Mouse (Mus musculus) brain, embryonic 14.5 days (tissue): ENCODE results near the gene S100a11. TPM values are rescaled to one million over a fixed set of nuclear protein-coding genes. Genes with fewer than 3 reads are reported as not detected.
"Not testable (repeated sequence)": the region's sequence is repeated elsewhere in the genome, so short reads cannot be mapped to it uniquely, and the experiment has no call there.

Experiments
- DNase-seq: peaks from one replicate; pipeline ENCODE4 v3.0.0-alpha.2; 2011; ENCODE audit warnings: low read depth
- CTCF ChIP-seq: fragments of 200-500 bp; IDR thresholded peaks from 2 replicates; pipeline ENCODE4 v1.5.1; 2012; ENCODE audit warnings: inconsistent platforms, mild to moderate bottlenecking, moderate library complexity, borderline replicate concordance; ENCODE audit not compliant: insufficient read depth, insufficient read length; ENCODE audit errors: extremely low read depth
- POLR2A ChIP-seq: fragments of 200-500 bp; IDR thresholded peaks from 2 replicates; pipeline ENCODE4 v1.6.1; 2012; ENCODE audit warnings: mild to moderate bottlenecking, inconsistent platforms, borderline replicate concordance; ENCODE audit not compliant: poor library complexity, insufficient read depth, insufficient read length, severe bottlenecking; ENCODE audit errors: extremely low read depth
- polyA plus RNA-seq: library from polyadenylated mRNA; depleted of rRNA; stranded (reverse); fragments of >200 nt; gene quantifications from 2 replicates; pipeline ENCODE4 v1.2.3, GENCODE M21; 2012

The S100a11 gene
- polyA plus RNA-seq, 1 experiment: 111 TPM

GRCm38 (mm10) chr3:93538486-93538885, 18.2 kb downstream of the S100a11 start:
- TF ChIP-seq POLR2A (no peak), CTCF (no peak)
- no peak for DNase-seq

GRCm38 (mm10) chr3:93541501-93541900, 21.2 kb downstream of the S100a11 start:
- TF ChIP-seq POLR2A (no peak), CTCF (no peak)

GRCm38 (mm10) chr3:93544170-93544569, 23.9 kb downstream of the S100a11 start:
- DNase-seq: not testable (repeated sequence)

More at GRCm38 (mm10) chr3:93541501-93541900, 21.2 kb downstream of the S100a11 start:
- DNase-seq: no peak

DNA sequence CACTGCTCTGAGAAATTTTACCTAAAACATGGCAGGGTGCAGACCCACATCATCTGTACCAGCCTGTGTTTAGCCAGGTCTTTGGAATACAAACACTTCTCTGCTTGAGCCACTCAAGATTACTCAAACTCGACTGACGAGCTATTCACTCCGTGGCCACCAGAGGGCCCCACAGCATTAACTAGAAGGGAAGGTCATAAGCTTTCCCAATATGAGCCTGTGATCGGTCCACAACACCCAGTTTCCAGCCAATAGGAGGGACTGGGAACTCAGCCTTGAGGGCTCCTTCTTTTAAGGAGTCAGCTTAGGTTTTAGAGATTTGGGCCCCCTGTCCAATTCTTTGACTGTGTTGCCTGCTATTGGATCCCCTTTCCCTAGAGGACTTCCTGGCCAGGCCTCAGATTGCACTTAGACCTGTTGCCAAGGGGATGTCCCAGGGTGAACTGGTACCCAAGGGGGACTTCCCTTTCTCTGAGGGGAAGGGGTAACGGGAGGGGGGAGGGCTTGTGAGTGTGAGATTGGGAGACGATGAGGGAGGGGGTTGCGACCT, 26.9 kb downstream of the S100a11 start:
- peak; percentile 84; the same call in 1 of the 2 replicates for TF ChIP-seq CTCF
- no peak for TF ChIP-seq POLR2A
- peak; percentile 84 for DNase-seq

DNA sequence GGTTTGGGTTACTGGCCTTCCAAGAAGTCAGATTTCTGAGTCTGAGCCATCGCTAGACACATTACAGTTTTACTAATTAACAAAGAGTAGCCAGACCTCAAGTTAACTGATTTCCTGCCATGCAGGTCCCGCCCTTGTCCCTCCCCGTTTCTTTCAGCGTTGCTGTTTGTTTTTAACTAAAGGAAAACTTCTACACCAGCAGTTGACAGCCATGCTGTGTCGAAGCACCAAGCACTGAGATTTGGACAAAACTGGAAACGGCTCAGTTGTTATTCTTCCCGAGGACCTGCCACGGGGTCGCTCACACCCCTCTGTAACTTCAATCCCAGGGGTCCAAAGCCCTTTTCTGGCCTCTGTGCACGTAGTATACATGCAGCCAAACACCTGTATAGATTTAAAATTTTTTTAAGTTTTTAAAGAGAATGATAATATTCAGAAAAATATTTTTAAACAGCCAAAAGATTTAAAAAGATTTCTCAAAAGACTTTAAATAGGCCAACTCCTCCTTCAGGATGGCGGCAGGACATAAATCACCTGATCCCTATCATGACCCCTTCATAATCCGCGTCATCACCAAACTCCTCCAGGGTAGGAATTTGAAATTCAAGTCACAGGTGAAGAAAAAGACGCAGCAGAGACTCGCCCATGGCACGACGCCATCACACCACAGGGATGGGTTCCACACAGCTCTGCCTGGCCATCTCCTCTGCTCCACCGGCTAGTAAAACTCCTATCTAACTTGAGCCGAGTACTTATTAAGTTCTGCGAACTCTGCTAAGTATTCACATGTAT, 27.7 kb downstream of the S100a11 start:
- TF ChIP-seq CTCF: no peak
- no peak for TF ChIP-seq POLR2A
- DNase-seq: no peak

DNA sequence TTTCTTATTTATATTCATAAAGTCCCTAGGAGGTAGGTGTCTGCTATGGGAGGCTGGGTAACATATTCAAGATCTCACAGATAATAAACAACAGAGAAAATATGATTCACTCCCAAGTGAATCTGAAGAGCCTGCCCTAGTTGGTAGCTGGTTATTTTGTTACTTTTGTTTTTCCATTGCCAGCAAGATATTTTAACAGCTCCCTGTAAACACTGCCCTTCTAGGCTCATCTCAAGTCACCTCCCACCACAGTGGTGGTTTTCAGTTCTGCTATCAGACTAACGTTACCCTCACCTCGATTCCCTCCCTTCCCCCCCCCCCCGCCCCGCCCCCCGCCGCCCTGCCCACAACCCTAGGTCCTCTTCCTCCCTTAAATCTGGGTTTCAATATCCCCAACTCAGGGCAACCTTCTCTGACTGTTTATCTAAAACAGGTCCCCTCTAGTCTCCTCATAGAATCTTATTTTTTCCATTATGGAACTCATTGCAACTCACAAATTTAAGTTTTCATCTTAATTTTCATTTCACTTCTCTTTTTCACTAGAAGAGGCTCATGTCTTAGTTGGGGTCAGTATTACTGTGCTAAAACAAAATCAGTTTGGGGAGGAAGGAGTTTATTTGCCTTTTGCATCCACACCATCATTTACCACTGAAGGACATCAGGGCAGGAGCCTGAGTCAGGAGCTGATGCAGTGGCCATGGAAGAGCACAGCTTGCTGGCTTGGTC, 28.4 kb downstream of the S100a11 start:
- TF ChIP-seq POLR2A (no peak), CTCF (no peak)

DNA sequence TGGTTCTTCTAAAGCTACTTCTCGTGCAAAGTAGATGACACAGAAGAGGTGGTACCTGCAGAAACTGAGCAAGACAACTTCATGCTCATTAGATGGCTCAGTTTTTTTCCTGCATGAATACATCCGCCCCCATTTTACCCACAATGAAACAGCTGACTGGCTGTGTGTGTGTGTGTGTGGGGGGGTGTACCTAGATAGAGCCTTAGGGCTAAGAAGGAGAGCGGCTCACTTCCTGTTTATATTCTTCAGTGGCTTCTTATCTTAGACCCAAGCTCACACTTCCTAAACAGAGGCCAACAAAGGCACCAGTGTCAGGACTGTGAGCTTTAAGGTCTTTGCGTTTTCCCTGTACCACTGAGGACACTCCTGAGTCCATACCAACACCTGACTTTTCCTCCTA, 29.7 kb downstream of the S100a11 start:
- TF ChIP-seq CTCF: no peak
- no peak for TF ChIP-seq POLR2A
- DNase-seq: no peak

More for the DNA sequence above, 28.4 kb downstream of the S100a11 start:
- DNase-seq: no peak

DNA sequence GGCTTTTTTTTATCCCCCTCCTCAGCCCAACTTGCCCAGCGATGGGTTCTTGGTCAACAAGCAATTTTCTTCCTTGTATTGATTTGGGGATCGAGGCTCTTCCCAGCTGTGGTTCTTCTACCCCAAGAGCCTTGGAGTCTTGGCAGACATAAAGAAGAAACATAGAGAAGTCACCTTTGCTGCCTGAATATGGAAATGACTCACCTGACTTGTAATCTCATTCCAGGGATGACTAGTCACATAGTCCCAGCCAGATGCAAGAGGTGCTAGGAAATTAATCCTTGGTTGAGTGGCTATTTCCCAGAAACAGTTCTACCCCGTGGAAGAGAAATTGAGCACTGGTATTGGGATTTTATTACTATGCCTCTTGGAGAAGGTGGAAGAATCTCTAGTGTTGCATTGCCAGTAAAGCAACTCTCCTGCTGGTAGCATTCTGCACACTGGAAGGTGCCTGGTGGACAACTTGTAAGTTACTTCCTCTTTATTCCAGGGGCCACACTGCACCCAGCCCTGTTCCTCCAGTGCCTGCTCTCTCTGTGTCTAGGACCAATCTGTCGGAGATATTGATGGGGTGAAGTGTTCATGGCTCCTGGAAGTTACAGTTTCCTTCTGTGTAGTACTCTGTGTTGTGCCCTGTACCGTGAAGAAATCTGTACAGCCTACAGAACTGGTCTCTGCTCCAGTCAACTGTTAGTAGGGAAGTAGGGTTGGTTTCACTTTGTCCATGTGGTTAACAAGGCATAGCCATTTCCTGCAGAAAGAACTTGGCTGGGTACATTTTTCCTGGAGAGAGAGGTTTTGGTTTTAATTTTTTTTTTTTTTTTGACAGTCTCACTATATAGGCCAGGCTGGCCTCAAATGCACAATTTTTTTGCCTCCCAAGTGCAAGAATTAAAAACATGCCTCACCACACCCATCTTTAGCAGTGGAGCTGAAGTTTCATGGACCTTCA, 31.9 kb downstream of the S100a11 start:
- TF ChIP-seq CTCF (no peak), POLR2A (no peak)
- no peak for DNase-seq

DNA sequence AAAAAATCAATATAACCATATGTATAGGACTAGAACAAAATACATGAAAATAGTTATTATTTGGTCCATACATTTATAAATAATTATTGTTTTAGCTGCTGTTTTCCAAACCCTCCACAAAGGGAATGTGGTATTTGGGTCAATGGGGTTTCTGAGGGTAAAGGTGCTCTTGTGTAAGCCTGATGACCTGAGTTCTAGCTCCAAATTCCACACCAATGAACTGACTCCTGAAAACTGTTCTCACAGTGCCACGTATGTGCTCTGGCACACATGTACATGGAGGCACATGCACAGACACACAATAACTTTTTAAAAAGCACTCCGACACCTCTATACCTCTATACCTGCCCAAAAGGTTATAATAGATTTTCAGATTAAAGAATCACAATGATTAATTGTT, 33.0 kb downstream of the S100a11 start:
- DNase-seq: no peak
- TF ChIP-seq CTCF (no peak), POLR2A (no peak)

- TF ChIP-seq POLR2A: no peak
- TF ChIP-seq CTCF: no peak
- no peak for DNase-seq
Measured at GRCm38 (mm10) chr3:93553765-93554378, 33.6 kb downstream of the S100a11 start.

- DNase-seq: peak; percentile 41
- TF ChIP-seq CTCF (no peak), POLR2A (no peak)
Measured at GRCm38 (mm10) chr3:93554379-93554980, 34.2 kb downstream of the S100a11 start.
